Mouse (Mus musculus) Patski (cell line): ENCODE data around the gene Fads3. TPM values are rescaled to one million over a fixed set of nuclear protein-coding genes. Genes with fewer than 3 reads are reported as not detected.
A peak's percentile ranks its signal among the peaks of the same experiment; 100 is the strongest.

Experiments
- ATAC-seq: fragments of 100-300 bp; one replicate; pipeline ENCODE4 v1.8.0; 2021
- CTCF ChIA-PET: fragments of 350-600 bp; sonication (Branson Sonifier 250); formaldehyde crosslinking; loops from one replicate; lab custom pipeline; 2022; ENCODE audit warnings: inconsistent platforms; lab: Charles Lee
- POLR2A ChIA-PET: fragments of 350-600 bp; sonication (Branson Sonifier 250); formaldehyde crosslinking; loops from one replicate; lab custom pipeline; 2022; ENCODE audit warnings: antibody characterized with exemption, inconsistent platforms; lab: Charles Lee
- DNase-seq: peaks from one replicate; pipeline ENCODE4 v3.0.0-alpha.2; 2011; ENCODE audit warnings: low read depth, low spot score
- H3K27me3 ChIP-seq: fragments of 371-371 bp; one replicate; pipeline ENCODE4 v1.5.1; 2021
- CTCF ChIP-seq: fragments of 100-300 bp; IDR thresholded peaks from one replicate; pipeline ENCODE4 v1.5.1; 2021
- in situ Hi-C: fragments of 300-500 bp; cut with MboI; formaldehyde crosslinking; loops from 3 replicates; pipeline ENCODE4 v1.11.1; 2018; ENCODE audit warnings: low pct_unique_long_range_greater_than_20kb, mixed read lengths
- polyA plus RNA-seq: library from polyadenylated mRNA; unstranded; gene quantifications from one replicate; pipeline ENCODE4 v1.2.3, GENCODE M21; 2021

Fads3 gene
- polyA plus RNA-seq, 1 experiment from 2014 or later = 227 TPM

DNA sequence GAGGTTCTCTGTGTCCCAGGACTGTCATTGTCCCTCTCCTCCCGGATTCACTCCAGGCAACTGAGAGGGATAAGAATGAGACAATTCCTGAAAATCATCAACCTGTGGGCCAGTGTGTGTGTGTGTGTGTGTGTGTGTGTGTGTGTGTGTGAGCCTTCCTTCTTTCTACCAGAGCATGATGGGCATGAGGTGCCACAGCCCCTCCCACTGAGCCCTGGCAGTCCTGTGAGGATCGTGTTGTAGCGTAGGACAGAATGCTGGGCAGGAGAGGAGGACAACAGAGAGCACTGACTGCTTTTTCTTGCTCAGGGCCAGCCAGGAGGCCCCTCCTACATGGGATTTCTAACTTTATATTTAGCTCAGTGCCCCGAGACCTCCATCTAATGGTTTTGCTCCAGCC lies 1.4 kb downstream of the Fads3 start:
- POLR2A ChIA-PET = interaction anchor here (0.9 to 2.3 kb wide), 3 partner anchors 15 to 161 kb away, joined by 3 to 19 read pairs (median 3); partner anchors contain the start of genes Fen1 and Tmem258
- no peak for DNase-seq

DNA sequence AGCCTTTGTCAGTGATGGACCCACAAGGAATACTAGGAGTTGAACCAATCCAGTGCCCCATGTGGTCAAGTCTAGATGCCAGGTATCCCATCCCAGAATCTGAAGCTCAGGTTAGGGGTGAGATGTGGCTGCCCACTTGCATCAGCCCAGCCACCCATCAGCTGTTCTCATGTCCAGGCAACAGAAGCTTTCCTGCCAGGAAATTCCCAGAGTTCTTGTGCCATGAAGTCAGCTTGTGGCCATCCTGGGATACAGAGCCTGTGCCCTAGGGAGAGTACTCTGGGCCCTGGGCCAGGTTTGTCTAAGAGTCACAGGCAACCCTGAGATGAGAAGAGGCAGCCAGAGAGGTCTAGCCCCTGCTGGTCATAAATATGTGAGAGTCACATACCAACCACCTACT lies 2.3 kb downstream of the Fads3 start:
- H3K27me3 ChIP-seq = no peaks in the 10 kb centered on the region
- no peak for TF ChIP-seq CTCF
- in situ Hi-C loops = no loop called here
- DNase-seq (peak; percentile 86), ATAC-seq (peak; percentile 49)
- POLR2A ChIA-PET = interaction anchor here (0.9 to 2.3 kb wide), 3 partner anchors 14 to 160 kb away, joined by 3 to 19 read pairs (median 3); partner anchors contain the start of genes Fen1 and Tmem258
- CTCF ChIA-PET = interaction anchor here (0.9 to 4.2 kb wide), 10 partner anchors 9 to 155 kb away, joined by 3 to 19 read pairs (median 4); no protein-coding TSS in a partner anchor

More for the DNA sequence above, 1.4 kb downstream of the Fads3 start:
- CTCF ChIA-PET = interaction anchor here (0.9 to 4.2 kb wide), 9 partner anchors 9 to 156 kb away, joined by 3 to 19 read pairs (median 3); no protein-coding TSS in a partner anchor
- no peaks in the 10 kb centered on the region for H3K27me3 ChIP-seq
- ATAC-seq = no peak
- no peak for TF ChIP-seq CTCF
- in situ Hi-C loops = no loop called here

DNA sequence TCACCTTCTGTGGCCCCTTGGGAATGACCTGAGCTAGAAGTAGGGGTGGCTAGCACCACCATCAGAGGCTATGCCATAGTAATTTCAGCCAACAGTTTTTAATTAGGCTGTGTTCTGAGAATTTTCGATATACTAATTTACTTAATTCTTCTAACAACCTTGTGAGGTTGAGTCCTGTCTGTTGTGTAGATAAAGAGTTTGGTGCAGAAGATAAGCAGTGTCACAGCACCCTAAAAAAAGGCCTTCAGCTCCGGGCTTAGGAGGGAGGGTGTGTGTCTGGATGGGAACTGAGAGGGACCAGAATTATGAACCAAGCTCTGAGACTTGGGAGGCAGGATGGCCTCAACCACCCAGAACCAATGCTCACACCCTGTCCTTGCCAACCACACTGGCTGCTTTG lies 4.3 kb downstream of the Fads3 start:
- POLR2A ChIA-PET = interaction anchor here (0.6 to 1.1 kb wide), 3 partner anchors 10 to 76 kb away, joined by 3 to 4 read pairs (median 3); no protein-coding TSS in a partner anchor
- TF ChIP-seq CTCF = no peak
- H3K27me3 ChIP-seq = no peaks in the 10 kb centered on the region
- in situ Hi-C loops = no loop called here
- CTCF ChIA-PET = interaction anchor here (0.7 to 4.2 kb wide), 5 partner anchors 11 to 153 kb away, joined by 3 to 19 read pairs (median 4); no protein-coding TSS in a partner anchor
- ATAC-seq (no peak), DNase-seq (no peak)

DNA sequence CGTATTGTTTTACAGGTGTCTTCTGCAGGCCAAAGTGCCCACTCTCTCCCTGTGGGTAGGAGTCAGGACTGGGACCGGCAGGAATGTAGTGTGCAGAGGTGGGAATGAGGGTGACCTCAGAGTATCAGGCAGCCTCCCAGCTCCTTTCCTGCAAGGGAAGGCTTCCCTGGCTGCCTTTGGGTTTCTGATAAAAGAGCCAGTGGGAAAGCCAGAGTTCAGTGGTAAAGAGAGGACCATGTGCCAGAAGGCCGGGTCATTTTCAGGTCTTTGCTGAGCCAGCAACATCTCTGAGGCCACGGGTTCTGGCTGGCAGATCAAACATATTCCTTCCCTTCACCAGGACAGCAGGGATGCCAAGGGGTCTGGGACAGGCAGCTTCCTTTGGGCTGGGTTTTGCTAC lies 5.0 kb downstream of the Fads3 start:
- CTCF ChIA-PET = interaction anchor here (0.7 to 4.2 kb wide), 4 partner anchors 12 to 152 kb away, joined by 3 to 19 read pairs (median 4); no protein-coding TSS in a partner anchor
- in situ Hi-C loops = no loop called here
- DNase-seq = no peak

DNA sequence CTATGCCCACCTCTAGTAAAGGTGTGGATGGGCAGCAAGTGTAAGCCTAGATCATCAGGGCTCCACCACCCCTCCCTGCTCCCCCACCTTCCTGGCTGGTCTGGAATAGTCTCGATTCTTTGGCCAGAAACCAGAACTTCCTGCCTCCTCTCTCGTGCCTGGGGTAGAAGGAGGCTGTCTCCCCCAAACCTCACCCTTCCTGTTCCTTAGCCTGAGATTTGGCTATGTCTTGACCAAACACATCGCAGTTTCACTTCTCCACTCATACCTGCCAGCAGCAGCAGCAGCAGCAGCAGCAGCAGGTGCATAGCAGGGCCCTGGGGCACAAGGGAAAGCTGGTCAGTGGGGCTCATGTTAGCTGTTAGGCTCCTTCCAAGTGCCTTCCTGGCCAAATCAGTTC lies 5.6 kb downstream of the Fads3 start:
- CTCF ChIA-PET = interaction anchor here (1.4 to 4.2 kb wide), 2 partner anchors 22 to 151 kb away, joined by 3 to 19 read pairs; no protein-coding TSS in a partner anchor
- ATAC-seq (no peak), DNase-seq (no peak)
- POLR2A ChIA-PET = interaction anchor here (1.0 kb wide), 3 partner anchors 9 to 10 kb away, joined by 3 to 4 read pairs (median 3); no protein-coding TSS in a partner anchor
- in situ Hi-C loops = no loop called here
- TF ChIP-seq CTCF = no peak
- no peaks in the 10 kb centered on the region for H3K27me3 ChIP-seq

More for the DNA sequence above, 5.0 kb downstream of the Fads3 start:
- ATAC-seq = no peak
- POLR2A ChIA-PET = interaction anchor here (1.0 to 1.1 kb wide), 3 partner anchors 9 to 64 kb away, joined by 3 to 4 read pairs (median 3); no protein-coding TSS in a partner anchor
- no peaks in the 10 kb centered on the region for H3K27me3 ChIP-seq
- no peak for TF ChIP-seq CTCF

DNA sequence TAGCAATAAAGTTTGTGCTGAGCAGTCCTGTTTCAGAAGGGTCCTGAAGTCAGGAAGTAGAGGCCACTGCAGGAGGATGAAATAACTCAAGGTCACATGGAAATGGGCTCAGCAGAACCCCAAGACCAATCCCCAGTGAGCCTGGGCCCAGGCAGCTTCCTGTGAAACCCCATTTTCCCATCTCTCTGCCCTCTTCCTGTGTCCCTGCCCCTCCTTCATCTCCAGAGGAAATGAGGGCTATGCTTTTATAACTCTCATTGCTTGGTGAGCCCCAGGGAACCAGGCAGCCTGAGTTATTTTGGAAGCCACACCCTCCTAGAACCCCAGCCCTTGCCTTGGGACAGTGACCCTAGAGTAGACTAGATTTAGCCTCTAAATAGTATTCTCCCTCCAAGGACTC lies 8.2 kb downstream of the Fads3 start:
- H3K27me3 ChIP-seq = no peaks in the 10 kb centered on the region
- in situ Hi-C loops = no loop called here
- TF ChIP-seq CTCF = no peak
- ChIA-PET CTCF (interaction anchor here (1.4 to 2.1 kb wide), 2 partner anchors 11 to 15 kb away, joined by 4 to 6 read pairs; no protein-coding TSS in a partner anchor), POLR2A (interaction anchor here (0.6 kb wide), 1 partner anchor 98 kb away, joined by 3 read pairs; no protein-coding TSS in a partner anchor)
- ATAC-seq (no peak), DNase-seq (no peak)

DNA sequence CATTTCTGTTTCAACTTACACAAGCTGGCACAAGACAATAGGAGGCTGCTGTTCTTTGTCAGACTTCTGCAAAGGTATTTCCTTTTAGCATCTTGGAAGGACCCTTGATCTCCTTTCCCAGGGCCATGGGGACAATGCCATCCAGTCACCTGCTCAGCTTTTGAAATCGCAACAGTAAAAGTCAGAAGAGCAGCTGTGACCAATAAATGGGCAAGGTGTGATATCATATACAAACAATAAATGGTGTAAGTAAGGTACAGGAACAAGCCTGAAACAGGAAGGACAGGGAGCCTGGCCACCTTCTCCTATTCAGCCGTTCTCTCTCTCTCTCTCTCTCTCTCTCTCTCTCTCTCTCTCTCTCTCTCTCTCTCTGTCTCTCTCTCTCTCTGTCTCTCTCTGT lies 9.1 kb downstream of the Fads3 start:
- H3K27me3 ChIP-seq = no peaks in the 10 kb centered on the region
- no peak for TF ChIP-seq CTCF
- in situ Hi-C loops = no loop called here
- ChIA-PET POLR2A (interaction anchor here (0.7 kb wide), 1 partner anchor 41 kb away, joined by 3 read pairs; no protein-coding TSS in a partner anchor), CTCF (interaction anchor here (2.1 kb wide), 1 partner anchor 16 kb away, joined by 6 read pairs; no protein-coding TSS in a partner anchor)
- ATAC-seq (no peak), DNase-seq (no peak)

DNA sequence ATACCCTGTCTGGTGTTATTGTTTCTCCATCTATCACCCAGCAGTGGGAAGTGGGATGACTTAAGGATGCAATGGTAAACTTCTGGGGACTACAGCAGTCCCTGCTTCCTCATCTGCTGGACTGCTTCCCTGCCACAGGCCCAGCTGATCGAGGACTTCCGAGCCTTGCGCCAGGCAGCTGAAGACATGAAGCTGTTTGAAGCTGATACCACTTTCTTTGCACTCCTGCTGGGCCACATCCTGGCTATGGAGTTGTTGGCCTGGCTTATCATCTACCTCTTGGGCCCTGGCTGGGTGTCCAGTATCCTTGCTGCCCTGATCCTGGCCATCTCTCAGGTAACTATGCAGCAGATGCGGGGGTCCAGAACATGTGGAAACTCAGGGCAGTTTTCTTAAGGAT lies 11.3 kb downstream of the Fads3 start:
- no peak for TF ChIP-seq CTCF
- CTCF ChIA-PET = interaction anchor here (0.8 to 1.2 kb wide), 2 partner anchors 10 to 14 kb away, joined by 3 to 4 read pairs; no protein-coding TSS in a partner anchor
- POLR2A ChIA-PET = no interaction called here
- H3K27me3 ChIP-seq = no peaks in the 10 kb centered on the region
- no peak for DNase-seq
- in situ Hi-C loops = no loop called here
- no peak for ATAC-seq

DNA sequence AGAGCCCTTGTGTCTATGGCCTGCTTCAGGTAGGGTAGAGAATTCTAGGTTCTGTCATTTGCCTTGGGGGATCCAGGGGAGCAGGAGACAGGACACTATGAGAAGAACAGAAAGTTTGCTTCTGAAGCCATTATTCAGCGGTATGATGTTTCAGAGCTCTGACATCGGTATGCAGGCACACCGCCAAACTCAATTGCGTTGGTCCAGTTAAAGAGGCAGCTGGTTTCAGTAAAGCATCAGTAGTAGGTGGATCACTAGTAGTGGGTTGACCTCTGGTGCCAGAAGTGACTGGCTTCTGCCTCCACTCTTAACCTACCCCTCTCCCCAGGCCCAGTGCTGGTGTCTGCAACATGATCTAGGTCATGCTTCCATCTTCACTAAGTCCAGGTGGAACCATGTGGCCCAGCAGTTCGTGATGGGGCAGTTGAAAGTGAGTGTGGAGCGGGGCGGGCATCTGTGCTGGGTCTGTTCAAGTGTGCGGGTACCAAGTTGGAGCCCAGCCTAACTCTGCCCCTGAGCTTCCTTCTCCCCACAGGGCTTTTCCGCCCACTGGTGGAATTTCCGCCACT lies 12.4 kb downstream of the Fads3 start:
- DNase-seq = no peak
- in situ Hi-C loops = no loop called here
- no peaks in the 10 kb centered on the region for H3K27me3 ChIP-seq
- no peak for TF ChIP-seq CTCF
- ChIA-PET POLR2A (interaction anchor here (0.8 kb wide), 1 partner anchor 12 kb away, joined by 3 read pairs; no protein-coding TSS in a partner anchor), CTCF (interaction anchor here (1.2 to 1.5 kb wide), 3 partner anchors 10 to 19 kb away, joined by 3 to 6 read pairs (median 4); no protein-coding TSS in a partner anchor)
- no peak for ATAC-seq

DNA sequence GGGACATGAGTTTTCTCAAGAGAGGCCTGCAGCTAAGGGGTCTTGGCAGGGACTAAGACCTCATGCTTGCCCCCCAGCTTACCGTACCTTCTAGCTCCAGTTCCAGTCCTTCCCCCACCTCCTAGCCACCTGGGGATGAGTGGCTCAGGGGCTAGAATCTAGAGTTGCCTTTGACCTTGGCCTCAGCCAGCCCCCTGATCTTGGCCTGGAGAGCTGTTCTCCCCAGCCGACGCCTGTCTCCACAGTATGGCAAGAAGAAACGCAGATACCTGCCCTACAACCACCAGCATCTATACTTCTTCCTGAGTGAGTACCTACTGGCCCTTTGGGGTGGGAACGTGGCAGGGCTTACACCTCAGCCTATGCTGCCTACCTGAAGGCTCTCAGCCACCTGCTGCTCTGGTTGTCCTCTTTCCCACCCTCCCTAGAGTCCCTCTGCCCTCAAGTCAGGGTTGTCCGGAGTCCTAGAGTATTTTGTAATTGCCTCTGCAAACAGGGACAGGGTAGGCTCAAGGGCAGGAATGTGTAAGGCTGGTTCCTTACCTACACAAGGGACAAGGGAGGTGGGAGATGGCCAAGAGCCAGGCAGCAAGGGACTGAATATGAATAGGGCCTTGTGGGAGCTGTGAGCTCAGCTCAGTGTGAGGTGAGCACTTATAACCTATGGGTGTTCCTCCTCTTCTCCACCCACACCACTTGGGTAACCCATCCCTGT lies 13.1 kb downstream of the Fads3 start:
- no peak for ATAC-seq
- no peaks in the 10 kb centered on the region for H3K27me3 ChIP-seq
- TF ChIP-seq CTCF = no peak
- CTCF ChIA-PET = interaction anchor here (1.2 to 1.5 kb wide), 3 partner anchors 11 to 20 kb away, joined by 3 to 6 read pairs (median 4); no protein-coding TSS in a partner anchor
- in situ Hi-C loops = no loop called here
- POLR2A ChIA-PET = no interaction called here
- no peak for DNase-seq
